Mouse (Mus musculus) lung, postnatal 4 days (tissue): ENCODE data around the gene Ptprm.

Experiments used
- DNase-seq, 2 experiments: peaks; one replicate each; pipeline ENCODE4 v3.0.0; 2021

The Ptprm gene

DNA sequence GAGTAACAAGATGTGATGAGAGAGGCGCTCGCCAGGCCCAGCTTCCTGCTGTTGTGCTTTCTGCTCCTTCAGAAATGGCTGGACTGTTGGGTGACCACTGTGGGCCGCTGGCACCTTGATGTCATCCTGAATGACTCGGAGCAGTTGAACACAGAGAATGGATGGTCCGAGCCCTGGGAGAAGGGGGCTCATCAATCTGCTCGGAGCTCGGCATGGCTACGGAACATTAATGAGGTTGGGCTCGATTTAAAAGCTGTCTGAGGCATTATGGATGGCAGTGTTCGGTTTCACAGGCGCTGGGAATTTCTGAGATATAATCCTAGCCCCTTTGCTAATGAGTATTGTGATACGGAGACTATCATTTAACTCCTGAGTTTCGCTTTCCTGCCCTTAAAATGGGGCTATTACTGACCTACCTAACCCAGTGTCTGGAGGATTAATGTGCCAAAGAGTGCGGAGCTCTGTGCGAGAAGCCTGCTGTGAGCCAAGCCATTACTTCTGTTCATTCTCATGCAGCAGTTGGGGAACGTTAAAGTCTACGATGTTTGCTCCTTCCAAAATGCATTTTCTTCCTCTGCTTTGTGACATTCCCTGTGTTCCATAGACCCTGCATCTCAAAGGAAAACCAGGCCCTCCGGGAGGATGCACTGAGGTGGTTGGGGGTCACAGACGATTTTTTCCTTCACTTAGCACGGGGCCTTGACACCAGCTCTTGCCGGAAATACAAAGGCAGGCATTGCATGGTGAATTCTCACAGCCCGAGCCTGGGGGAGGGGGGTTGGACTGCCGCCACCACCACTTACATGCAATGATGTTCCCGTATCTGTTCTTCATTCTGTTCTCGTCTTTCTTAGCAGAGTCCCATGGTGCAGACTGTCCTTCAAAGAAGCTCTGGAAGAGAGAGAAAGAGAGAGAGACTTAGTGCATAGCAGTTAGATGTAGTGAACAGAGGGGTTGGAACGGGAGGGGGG is 592.6 kb downstream of the Ptprm start:
- no peak for DNase-seq

DNA sequence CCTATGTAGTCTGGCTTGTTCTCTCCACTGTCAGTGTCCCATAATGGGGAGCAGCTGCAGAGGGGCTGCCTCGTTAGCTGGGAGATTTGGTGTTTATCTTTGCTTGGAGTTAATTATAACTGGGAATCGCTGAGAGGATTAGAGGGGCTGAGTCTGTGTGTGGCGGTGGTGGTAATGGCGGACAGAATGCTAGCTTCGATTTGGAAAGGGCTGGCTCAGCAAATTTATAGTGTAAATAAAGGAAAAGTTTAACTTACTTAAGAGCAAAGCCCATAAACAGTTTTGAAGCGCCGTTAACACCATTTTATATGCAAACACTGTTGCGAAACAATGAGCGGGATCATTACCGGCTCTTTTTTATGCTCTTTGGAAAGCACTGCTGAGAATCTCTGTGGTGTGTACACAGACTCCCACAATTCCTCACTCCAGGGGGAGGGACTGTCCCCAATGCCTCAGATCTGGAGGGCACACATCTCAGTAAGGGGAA is 597.2 kb downstream of the Ptprm start:
- DNase-seq: peak; percentile 17 to 31

DNA sequence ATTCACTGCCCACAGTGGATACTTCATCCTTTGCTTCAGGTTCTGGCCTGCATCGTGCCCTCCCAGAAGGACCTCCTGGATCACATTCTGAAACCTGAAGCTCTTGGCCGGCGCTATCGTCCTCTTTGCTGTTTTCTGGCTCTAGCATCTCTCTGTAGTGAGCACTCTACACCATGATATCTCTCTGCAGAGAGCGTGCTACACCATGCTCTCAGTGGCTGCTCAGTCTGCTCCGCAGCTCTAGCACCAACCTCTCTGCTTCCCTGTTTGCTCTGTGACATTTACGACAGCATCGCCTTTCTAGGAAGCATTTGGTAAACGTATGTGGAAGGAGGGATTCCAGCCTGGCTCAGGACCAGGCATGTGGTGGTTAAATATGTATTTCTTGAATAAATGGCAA is 597.8 kb downstream of the Ptprm start:
- no peak for DNase-seq

DNA sequence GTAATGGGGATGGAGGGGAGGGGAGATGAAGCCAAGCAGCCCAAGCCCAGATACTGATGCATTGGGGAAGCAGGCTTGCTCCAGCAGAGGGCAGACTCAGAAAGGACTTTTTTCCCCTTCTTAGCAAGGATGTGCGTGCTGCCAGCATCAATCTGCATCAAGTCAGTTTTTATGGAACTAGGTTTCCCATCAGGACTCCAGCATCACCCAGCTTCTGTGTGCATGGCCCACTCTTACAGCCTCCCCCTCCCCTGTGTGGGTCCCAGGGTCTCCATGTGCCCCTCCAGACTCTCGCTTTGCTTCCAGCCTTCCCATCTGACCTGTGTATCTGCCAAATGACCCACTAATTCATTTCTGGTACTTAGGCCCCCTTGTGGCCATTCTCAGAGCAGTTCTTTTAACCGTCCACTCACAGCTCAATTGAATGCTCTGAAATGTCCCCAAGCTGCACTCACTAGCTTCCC is 599.0 kb downstream of the Ptprm start:
- peak; percentile 28 to 57 for DNase-seq

DNA sequence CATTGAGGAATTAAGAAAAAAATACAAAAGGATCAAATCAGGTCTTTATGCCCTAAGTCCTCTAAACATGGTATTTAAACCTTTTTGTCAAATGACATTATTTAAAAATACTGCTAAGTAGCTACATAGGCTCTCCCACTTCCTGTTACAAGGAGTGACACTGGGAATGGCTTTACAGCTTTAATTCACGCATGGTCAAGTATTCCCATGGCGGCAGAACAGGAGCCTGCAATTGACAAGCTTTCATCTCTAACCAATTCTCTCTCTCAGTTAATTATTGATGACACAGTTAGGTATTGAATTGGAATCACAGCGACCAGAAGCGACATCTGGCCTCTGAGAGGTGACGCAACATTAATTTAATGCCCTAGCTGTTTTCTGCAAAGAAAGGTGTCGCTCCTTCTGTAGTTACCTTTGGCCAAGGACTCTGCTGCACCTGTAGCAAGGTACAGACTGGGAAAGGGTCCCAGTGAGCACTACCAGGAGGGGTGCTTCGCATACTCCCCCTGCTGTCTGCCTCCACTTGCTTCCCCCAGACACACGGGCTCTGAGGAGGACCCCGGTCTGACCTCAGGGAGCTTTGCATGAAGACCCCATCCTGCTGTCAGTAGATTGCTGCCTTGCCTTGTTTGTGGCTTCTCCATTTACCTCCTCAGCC is 599.9 kb downstream of the Ptprm start:
- no peak for DNase-seq

DNA sequence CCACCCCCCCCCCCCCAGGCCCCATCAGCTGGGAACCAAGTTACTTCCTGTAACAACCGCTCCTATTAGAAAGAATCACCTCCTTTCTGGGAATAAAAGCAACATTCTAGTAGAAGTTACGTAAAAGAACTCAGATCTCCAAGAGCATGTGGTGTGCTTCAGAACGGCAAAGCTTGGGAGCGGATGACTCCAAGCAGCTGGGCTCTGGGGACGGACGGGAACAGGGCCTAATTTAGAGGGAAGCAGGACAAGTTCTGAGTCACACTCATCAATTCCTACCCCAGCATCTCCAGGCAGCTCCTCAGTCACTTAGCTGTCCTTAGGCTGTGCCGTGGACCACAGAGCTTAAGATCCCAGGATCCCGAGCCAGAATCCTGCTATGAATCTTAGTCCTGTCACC is 602.5 kb downstream of the Ptprm start:
- peak in 1 of 2 experiments; percentile 37 for DNase-seq

DNA sequence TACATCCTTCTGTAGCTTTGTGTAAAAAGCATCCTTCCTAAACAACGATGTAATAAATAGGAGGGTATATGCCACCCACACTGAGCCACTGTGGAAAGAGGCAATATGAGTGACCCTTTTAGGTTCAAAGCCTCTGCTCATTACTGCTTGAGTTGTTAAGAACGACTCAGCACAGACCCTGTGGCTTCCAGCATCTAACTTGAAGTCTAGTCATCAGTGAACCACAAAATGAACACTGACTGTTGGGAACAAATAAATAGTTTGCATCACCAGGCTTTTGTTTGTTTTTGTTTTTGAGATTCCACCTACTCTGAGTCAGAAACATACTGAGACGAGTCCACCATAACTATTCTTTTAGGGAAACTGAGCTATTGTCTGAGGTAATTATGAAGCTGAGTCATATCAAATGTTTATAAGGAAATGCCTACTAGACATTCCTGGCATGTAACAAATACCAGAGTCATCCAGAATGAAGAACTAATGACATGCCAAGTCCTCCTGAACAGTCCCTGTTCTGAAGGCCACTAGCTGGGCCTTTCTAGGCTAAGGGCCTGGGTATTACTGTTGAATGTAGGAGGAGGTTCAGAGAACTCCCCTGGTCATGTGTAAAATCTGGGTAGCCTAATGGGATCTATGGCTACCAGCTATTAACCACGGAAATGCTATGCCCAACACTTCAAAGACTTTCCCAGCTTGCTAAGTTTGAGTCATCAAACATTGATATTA is 603.6 kb downstream of the Ptprm start:
- no peak for DNase-seq

DNA sequence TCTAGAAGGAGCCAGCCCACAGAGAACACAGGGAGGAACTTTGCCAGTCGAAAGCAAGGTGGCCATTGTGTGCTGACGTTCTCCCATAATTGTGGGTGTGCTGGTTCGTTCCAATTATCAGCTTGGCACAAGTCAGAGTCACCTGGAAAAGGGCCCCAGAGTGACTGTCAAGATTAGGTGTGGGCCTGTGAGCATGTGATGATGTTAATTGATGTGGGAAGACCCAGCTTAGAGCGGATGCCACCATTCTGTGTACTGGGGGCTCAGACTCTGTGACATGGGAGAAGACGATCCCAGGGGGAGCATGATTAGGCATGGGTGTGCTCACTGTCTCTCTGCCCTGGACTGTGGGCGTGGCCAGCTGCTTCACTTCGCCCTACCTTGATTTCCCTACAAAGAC is 604.3 kb downstream of the Ptprm start:
- no peak for DNase-seq

DNA sequence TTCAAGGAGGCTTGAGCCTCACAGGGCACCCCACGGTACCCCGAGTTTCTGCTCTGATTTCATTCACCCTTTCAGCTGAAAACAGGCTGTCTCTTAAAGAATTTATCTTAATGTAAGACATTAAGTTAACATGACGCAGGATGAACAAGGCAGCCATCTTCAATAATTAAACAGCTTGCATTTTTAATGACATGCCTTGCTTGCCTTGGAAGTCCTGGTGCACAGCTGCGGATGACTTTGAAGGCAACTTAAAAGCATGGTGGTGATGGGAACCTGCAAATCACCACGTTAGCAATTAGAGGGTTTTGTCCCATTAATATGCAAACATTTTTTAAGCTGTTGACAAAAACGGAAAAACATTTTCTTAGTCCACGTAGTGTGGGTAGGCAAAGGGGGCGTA is 607.8 kb downstream of the Ptprm start:
- no peak for DNase-seq

DNA sequence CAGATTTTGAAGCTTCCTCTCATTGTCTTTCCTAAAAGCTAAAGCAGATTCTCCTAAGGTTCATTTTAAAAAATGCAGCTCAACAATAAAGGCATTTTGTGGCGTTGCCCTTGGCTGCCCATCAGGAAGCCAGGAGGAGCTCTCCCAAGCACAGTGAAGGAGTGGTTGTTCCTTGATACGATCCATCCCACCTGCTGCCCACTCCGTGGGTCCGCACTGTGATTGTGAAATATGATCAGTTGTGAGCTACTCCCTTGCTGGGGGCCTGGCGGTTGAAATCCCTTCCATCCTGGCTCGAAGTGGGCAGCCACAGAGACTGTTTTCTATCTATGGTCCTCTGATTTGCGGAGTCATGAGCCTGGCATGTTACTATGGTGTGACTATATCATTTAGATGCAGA is 610.9 kb downstream of the Ptprm start:
- DNase-seq: no peak

DNA sequence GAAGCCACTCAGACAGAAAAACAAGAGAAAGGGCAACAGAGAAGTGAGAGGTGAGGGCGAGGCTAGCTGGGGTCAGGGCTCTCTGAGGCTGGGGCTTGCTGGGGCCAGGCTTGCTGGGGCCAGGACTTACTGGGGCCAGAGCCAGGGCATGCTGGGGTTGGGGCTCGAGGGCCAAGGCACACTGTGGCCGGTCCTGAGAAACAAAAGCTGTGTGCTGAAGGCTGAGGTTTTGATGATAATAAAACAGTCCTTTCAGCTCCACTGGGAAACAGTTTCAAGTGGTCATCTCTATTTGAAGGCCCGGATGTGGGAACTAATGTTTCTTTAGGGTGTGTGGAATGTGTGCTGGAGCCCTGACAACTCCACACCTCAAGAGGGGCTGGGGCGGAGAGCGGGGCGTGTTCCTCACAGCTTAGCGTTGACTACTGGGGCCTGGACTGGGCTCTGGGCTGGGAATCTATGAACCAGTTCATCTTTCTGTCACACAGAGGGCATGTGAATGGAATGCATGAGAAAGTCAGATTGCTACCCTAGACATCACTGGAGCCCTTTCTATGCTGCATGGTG is 615.4 kb downstream of the Ptprm start:
- peak; percentile 35 to 64 for DNase-seq

DNA sequence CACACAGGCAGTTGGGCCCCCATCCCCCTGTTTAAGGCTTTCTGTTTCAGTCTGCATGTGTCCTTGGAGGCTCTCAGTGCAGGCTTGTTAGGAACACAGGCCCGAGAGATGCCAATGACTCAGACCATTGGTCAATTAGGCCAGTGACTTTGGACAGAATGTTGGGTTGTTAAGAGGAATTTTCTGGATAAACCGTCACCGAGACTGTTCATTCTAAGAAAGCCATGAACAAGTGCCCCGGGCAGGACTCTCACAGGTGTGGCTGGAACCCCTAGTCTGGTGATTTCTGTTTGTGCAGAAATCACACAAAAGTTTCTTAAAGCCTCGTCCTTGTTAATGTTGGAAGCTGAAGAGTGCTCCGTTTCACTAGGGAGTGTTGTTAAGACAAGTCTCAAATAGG is 615.9 kb downstream of the Ptprm start:
- DNase-seq: no peak

DNA sequence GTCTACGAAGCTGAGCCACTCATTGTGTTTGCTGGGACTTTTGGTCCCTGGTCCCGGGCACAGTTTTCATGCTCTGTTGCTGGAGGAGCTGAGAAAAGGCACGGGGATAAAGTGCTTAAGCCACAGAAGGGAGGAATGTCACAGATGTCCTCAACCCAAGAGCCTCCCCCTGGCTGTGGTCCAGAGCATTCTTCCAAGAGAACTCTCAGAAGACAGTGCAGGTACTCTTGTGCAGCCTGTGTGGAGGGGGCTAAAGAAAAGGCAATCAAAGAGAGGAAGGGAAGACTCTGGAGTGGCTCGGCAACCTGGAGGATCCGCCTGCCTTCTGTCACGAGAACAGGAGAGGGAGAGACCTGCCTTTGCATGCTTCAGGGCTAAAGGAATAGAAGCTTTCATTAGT is 617.8 kb downstream of the Ptprm start:
- DNase-seq: peak in 1 of 2 experiments; percentile 16

DNA sequence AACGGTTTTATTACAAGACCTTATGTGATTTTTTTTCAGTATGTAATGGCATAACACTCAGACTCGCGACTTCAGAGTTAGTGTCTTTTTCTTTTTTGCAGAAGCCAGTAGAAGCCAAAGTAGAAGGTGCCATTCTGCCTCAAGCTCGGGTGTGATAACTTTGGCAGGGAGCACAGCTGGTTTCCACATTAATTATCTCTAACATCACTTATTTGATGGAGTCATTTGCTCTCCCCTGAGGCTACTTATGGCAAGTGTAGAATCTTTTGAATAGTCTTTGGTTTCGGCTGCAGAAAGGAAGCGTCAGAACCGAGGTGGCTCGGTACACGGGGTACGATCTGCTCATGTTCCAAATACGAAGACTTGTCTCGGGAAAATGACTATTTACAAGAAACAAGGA is 620.7 kb downstream of the Ptprm start:
- no peak for DNase-seq

DNA sequence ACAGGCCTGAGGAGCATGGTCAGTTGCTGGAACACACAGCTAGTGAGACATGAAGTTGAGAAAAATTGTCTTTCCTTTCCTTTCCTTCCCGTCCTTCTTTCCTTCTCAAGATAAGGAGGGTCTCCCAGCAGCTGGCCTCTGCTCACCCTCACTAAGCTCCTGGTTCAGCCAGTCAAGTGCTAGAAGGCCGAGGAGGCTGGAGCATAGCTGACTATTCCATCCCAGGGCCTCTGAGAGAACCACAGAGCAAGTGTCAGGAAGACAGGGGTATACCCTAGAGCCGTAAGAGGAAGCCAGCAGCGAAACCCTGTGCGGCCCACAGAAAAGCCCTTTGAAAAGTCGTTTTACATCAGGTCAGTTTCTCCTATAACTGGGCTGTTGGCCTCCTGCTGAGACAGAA is 624.3 kb downstream of the Ptprm start:
- no peak for DNase-seq

DNA sequence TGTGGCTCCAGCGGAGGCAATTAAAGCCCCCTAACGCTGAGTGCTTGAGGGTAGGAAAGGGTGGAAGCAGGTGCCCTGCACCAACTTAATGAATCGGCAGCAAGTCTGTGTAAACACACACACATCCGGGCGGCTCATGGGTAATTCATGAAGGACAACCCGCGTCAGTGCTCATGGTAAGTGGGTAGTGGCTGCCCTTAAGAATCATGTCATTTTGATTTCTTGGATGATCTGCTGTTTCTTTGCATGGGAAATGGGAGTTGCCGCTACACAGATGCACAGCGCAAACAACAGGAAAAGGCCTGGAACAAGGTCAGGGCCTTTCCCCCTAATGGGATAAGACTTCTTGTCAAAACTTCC is 633.3 kb downstream of the Ptprm start:
- no peak for DNase-seq

DNA sequence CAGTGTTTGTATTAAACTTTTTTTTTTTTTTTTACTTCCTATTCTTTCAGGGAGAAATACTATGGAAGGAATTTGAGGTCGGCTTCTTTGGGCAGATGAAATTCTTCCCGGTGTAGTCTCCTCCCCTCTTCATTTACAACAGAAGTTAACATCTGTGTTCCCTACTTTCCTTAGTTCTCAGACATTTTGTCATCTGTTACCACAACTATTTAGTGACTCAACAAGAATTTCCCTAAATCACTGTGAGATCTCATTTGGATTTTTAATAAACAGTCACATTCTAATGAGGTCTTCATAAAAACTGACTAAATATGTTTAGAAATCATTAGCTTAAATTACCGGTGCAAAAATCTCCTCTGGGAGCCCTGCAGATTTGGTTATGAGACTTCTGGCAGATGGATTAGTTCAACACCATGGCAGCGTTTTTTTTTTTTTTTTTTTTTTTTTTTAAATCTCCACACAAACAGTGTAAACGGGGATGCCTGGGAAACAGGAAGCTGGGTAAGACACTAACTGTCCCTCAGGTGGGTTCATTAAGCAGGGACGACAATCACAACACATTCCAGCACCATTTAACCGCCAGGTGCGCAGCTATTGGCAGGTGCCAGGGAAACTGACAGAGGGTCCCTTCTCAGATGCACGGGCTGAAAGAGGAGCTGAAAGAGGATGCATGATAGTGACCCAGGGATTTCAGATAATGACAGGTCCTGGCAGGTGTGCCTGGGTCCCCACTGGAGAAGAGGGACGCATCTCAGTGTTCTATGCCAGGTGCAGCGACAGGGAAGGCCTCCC is 633.9 kb downstream of the Ptprm start:
- DNase-seq: no peak

DNA sequence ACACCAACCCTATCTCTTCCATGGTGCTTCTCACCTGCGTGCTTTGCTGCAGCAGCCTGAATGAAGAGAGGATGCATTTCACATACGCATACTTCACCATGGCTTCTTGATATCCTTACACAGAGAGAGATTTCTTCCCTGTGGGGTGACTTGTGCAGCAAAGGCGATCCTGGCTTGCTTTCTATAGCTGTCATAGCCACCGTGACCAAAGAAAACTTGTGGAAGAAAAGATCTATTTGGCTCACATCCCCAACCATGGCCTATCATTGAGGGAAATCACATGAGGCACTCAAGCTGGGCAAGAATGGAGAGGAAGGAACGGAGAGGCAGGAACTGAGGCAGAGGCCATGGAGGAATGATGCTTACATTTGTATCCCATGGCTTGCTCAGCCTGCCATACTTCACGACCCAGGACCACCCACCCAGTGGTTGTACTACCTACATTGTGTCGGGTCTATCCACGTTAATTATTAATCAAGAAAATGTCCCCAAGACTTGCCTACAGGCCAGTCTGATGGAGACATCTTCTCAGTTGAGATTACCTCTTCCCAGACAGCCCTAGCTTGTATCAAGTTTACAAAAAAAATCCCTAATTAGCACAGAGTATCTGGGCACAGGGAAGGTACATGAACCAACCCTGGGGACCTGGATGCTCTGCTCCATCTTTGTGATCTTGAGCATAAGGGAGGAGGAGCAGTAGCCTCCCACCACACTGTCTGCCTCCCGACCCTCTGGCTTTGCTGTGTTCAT is 641.6 kb downstream of the Ptprm start:
- DNase-seq: no peak

DNA sequence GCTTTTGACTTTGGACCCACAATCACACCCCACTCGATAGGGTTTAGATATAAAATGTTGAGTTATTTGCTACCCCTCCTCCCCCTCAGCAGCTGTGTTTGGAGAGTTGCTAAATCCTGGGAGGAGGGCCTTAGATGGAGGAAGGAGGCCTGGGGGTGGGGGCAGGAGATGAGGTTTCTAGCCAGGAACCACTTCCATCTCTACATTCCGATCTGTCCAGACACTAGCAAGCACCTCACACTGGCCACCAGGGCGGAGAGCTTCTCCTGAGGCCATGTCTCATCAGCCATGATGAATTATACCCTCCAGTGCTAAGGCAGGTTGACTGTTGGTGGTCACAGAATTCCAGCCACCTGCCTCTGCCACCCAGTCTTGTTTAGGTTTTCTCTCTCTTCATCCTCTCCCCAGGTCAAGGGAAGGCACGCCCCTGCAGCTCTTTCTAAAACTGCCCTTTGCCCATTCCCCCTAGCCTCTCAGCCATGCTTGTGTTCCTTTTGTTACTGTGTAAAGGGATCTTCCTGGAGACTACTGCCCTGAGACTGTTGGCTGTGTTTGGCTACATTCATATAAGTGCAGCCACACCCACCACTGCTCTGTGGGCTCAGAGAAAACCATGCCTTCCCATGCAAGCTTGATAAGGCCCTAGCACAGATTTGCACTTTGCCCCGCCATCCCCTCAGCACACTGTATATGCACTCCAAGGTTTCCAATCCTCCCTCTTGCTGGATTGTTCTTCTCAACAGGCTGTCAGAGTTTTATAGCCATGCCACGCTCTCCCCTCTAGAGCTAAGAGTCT is 642.8 kb downstream of the Ptprm start:
- DNase-seq: peak; percentile 28 to 50

DNA sequence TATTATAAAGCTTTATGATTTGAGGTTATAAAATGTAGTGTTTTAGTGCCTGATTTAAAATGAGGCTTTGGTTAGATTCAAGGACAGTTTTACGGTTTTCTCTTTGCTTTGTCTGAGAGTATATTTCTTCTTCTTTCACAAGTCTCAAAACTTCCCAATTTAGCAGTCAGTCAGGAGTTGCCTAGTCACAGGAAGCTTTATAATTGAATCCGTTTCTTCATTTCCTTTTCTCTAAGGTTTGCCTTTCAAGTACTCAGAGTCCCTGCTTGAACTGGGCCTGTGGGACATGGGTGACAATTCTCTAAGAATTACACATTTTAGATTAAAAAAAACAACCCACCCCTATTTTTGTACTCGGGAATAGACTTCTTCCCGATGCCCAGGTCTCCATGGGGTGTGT is 643.7 kb downstream of the Ptprm start:
- no peak for DNase-seq

DNA sequence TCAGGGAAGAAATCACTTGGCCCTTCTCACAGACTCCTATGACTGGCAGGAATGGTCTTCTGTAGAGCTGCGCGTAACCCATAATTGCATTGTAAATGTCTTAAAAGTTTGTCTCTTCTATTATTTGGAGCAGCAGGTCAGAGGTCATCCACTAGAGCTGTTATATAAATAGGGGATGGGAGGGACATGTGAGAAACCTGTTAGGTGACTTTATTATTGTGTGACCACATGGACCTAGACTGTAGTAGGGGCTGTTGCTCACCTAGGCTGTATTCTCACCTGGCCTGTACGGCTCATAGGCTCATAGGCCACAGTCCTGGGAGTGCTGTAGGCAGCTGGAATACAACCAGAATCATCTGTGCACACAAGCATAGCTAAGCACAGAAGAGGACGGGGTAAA is 645.5 kb downstream of the Ptprm start:
- DNase-seq: no peak
